Mouse (Mus musculus): ENCODE results near the gene Zfp518b.

DNA sequence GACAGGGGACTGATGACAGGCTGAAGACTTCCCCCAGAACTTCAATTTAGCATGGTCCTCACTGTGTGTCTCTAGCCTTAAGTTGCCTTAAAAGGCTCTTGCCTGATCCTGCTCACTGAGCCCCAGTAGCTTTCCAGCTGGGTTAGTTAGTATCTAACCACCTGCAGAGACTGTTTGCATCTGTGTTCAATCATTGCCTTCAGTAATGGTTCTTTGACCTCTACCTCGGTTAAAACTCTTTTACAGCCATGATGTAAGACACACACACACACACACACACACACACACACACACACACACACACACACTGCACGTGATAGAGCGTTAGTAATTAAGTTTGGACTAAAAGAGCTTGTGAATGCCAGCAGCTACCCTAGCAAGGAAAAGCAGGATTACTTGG is 57.7 kb downstream of the Zfp518b start:
- TF ChIP-seq POLR2A (IDR thresholded peaks at IDR 0.05; ENCODE audit: insufficient read depth, low read depth, low read length) (no peak), CTCF (IDR thresholded peaks at IDR 0.05; ENCODE audit: insufficient read depth, low read depth, low read length) (no peak)

Data from olfactory bulb, adult 2 months (tissue).